12 mouse cellular contexts compared by ENCODE assay signal in genomic region chr2:125788785-125789184, GRCm38 (mm10).
"Had no signal": no experiment of that assay in that cellular context is flagged by ENCODE, and none has a peak within 500 bp of the region (broad histone marks: within the 10 kb centered on the region; RNA-seq: fewer than 3 reads in every experiment).

No protein-coding gene starts in this region.

- H3K36me3 ChIP-seq: limb, embryonic 15.5 days; liver, embryonic 12.5 days; midbrain, embryonic 15.5 days; neural tube, embryonic 15.5 days had no signal

- H3K27me3 ChIP-seq: limb, embryonic 15.5 days; midbrain, embryonic 15.5 days; neural tube, embryonic 15.5 days had no signal

- H3K9ac ChIP-seq: limb, embryonic 15.5 days; liver, embryonic 12.5 days; lung, embryonic 14.5 days; midbrain, embryonic 15.5 days; neural tube, embryonic 15.5 days had no signal

- ATAC-seq: liver, embryonic 12.5 days; midbrain, embryonic 15.5 days had no signal

- DNase-seq: kidney, adult 11 months; kidney, postnatal 14 days; lung, embryonic 14.5 days; lung, postnatal 10 days; right cerebral cortex, adult 18-20 months; right cerebral cortex, postnatal 25 days; thymus, adult 18-20 months; thymus, postnatal 14 days had no signal

- H3K9me3 ChIP-seq: limb, embryonic 15.5 days; liver, embryonic 12.5 days; midbrain, embryonic 15.5 days; neural tube, embryonic 15.5 days had no signal

- H3K4me2 ChIP-seq: limb, embryonic 15.5 days; liver, embryonic 12.5 days; lung, embryonic 14.5 days; midbrain, embryonic 15.5 days; neural tube, embryonic 15.5 days had no signal

- H3K4me1 ChIP-seq: limb, embryonic 15.5 days; midbrain, embryonic 15.5 days; neural tube, embryonic 15.5 days had no signal

- H3K27ac ChIP-seq: limb, embryonic 15.5 days; liver, embryonic 12.5 days; midbrain, embryonic 15.5 days; neural tube, embryonic 15.5 days had no signal

- H3K4me3 ChIP-seq: limb, embryonic 15.5 days; liver, embryonic 12.5 days; midbrain, embryonic 15.5 days; neural tube, embryonic 15.5 days had no signal
